Mouse (Mus musculus): ENCODE measurements around the gene Akain1. TPM values are rescaled to one million over a fixed set of nuclear protein-coding genes. Genes with fewer than 3 reads are reported as not detected.

Akain1 gene
- polyA plus RNA-seq, 1 experiment, result 0.33 TPM

DNA sequence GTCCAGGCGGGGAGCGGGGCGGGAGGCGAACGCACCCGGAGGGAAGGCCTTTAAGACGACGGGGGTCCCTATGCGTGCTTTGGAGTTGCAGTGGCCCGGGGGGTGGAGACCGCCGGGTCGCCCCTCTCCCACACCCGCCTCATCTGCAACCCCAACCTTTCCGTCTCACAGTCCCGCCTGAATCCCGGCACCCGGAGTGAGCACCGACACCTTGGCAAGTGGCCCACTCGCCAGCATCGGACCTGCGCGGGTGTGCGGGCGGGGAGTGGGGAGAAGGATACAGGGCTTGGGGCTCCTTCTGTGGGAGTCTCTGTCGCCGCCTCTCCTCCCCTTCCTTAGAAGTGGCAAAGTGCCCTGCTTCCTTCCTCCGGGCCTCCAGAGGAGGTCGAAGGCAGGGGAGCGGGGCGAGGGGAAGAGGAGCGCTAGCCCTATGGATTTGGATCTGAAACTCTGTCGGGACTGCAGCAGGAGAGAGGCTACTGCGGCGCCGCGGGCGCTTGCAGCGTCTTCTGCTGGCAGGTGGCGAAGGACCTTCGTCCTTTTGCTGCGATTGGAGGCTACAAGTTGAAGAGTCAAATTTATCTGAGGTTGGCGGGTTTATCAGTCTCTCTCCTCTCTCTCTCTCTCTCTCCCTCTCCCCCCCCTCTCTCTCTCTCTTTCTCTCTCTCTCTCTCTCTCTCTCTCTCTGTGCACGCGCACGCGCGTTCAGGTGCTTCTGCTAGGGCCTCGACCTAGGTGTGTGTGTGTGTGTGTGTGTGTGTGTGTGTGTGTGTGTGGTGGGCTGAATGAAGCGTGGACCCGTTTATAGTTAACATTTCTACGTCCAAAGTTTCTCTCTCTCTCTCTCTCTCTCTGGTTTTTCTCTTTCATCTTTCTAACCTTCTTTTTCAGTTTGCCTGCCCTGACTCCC lies 700 bp downstream of the Akain1 start:
- peak; percentile 55 for DNase-seq (ENCODE audit: low read depth)
- TF ChIP-seq POLR2A (IDR thresholded peaks at IDR 0.05; ENCODE audit: borderline replicate concordance, extremely low read depth, insufficient read depth, insufficient read length, poor library complexity, severe bottlenecking) (no peak), CTCF (IDR thresholded peaks at IDR 0.05; ENCODE audit: borderline replicate concordance, extremely low read depth, insufficient read depth, insufficient read length) (no peak)

DNA sequence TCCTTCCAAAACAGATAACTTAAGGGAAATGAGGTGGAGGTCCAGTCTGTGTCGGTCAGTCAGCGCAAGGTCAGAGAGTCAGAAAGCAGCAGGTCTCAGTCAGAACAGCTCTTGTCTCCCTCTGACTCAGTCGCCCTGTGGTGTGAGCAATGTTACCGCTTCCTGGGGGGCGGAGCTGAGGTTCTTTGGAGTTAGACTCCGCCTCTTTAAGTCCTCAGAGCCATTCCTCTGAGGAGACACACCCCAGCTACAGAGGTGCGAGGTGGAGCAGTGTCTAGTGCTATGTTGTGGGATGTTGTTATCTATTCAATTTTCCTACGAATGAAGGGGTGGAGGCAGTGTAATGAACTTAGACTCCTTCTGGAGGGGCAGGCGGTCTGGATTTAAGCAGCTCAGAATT lies 1.9 kb downstream of the Akain1 start:
- DNase-seq (ENCODE audit: low read depth), result no peak
- TF ChIP-seq CTCF (IDR thresholded peaks at IDR 0.05; ENCODE audit: borderline replicate concordance, extremely low read depth, insufficient read depth, insufficient read length) (no peak), POLR2A (IDR thresholded peaks at IDR 0.05; ENCODE audit: borderline replicate concordance, extremely low read depth, insufficient read depth, insufficient read length, poor library complexity, severe bottlenecking) (no peak)

GRCm38 (mm10) chr17:69448679-69449078 lies 9.6 kb downstream of the Akain1 start:
- TF ChIP-seq CTCF (IDR thresholded peaks at IDR 0.05; ENCODE audit: borderline replicate concordance, extremely low read depth, insufficient read depth, insufficient read length) (no peak), POLR2A (IDR thresholded peaks at IDR 0.05; ENCODE audit: borderline replicate concordance, extremely low read depth, insufficient read depth, insufficient read length, poor library complexity, severe bottlenecking) (no peak)

GRCm38 (mm10) chr17:69461680-69462079 lies 22.6 kb downstream of the Akain1 start:
- DNase-seq (ENCODE audit: low read depth), result no peak
- TF ChIP-seq POLR2A (IDR thresholded peaks at IDR 0.05; ENCODE audit: borderline replicate concordance, extremely low read depth, insufficient read depth, insufficient read length, poor library complexity, severe bottlenecking), result no peak
- TF ChIP-seq CTCF (IDR thresholded peaks at IDR 0.05; ENCODE audit: borderline replicate concordance, extremely low read depth, insufficient read depth, insufficient read length), result no peak

More at GRCm38 (mm10) chr17:69448679-69449078, 9.6 kb downstream of the Akain1 start:
- DNase-seq (ENCODE audit: low read depth), result no peak

DNA sequence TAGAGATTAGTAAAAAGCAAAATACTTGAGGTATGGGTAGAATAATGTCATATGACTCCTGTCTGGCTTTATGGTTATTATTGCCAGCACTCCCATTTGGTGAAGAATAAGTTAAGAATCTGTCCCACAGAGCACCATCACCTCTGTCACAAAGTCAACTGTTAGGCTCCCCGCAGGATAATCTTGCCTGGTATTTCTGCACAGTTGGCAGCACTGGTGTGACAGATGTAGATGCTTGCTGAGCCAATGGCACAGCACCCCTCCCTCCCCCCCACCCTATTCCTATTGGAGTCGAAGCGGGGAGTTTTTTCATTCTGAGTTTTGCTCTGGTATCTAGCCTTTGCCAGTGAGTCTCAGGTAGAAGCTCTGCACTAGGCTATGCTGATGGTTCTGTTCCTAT lies 23.9 kb downstream of the Akain1 start:
- DNase-seq (ENCODE audit: low read depth), result peak; percentile 38
- TF ChIP-seq POLR2A (IDR thresholded peaks at IDR 0.05; ENCODE audit: borderline replicate concordance, extremely low read depth, insufficient read depth, insufficient read length, poor library complexity, severe bottlenecking) (no peak), CTCF (IDR thresholded peaks at IDR 0.05; ENCODE audit: borderline replicate concordance, extremely low read depth, insufficient read depth, insufficient read length) (no peak)

- DNase-seq (ENCODE audit: low read depth), result peak; percentile 38
Measured at GRCm38 (mm10) chr17:69471171-69471570, 32.0 kb downstream of the Akain1 start.

DNA sequence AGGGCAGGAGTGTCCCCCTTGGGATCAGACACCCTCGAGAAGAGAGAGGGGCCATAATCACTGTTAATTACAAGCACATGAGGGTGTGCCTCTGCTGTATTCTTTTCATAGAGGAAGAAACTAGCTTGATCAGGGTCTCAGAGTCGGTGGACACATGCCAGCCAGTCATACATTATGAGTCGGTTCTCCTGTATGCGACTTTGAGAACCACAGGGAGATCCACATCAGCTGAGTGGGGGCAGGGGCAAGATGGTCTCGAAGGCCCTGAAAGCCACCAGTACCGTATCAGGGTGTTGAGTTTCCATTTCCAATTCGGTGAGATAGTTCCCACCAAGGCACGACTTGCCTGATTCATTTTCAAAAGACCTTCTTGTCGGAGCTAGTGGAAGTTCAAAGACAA lies 33.3 kb downstream of the Akain1 start:
- DNase-seq (ENCODE audit: low read depth), result no peak
- no peak for TF ChIP-seq CTCF (IDR thresholded peaks at IDR 0.05; ENCODE audit: borderline replicate concordance, extremely low read depth, insufficient read depth, insufficient read length)
- TF ChIP-seq POLR2A (IDR thresholded peaks at IDR 0.05; ENCODE audit: borderline replicate concordance, extremely low read depth, insufficient read depth, insufficient read length, poor library complexity, severe bottlenecking), result no peak

More at GRCm38 (mm10) chr17:69471171-69471570, 32.0 kb downstream of the Akain1 start:
- TF ChIP-seq POLR2A (IDR thresholded peaks at IDR 0.05; ENCODE audit: borderline replicate concordance, extremely low read depth, insufficient read depth, insufficient read length, poor library complexity, severe bottlenecking), result no peak
- TF ChIP-seq CTCF (IDR thresholded peaks at IDR 0.05; ENCODE audit: borderline replicate concordance, extremely low read depth, insufficient read depth, insufficient read length), result no peak

DNA sequence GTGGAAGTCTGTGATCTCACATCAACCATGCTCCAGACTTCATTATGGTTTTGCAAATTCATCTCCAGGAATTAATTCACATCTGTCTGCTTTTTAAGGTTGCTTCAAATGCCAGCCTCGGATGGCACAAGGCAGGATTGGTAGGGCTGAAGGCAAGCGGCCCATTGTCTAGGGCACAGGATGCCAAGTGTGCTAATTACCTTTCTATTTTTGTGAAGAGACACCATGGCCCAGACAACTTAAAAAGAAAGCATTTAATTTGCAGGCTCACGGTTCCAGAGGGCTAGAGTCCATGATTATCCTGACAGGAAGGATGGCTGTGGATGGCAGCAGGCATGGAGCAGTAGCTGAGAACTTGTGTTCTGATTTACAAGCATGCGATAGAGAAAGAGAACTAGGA lies 35.0 kb downstream of the Akain1 start:
- DNase-seq (ENCODE audit: low read depth), result peak; percentile 37
- TF ChIP-seq POLR2A (IDR thresholded peaks at IDR 0.05; ENCODE audit: borderline replicate concordance, extremely low read depth, insufficient read depth, insufficient read length, poor library complexity, severe bottlenecking) (no peak), CTCF (IDR thresholded peaks at IDR 0.05; ENCODE audit: borderline replicate concordance, extremely low read depth, insufficient read depth, insufficient read length) (no peak)

DNA sequence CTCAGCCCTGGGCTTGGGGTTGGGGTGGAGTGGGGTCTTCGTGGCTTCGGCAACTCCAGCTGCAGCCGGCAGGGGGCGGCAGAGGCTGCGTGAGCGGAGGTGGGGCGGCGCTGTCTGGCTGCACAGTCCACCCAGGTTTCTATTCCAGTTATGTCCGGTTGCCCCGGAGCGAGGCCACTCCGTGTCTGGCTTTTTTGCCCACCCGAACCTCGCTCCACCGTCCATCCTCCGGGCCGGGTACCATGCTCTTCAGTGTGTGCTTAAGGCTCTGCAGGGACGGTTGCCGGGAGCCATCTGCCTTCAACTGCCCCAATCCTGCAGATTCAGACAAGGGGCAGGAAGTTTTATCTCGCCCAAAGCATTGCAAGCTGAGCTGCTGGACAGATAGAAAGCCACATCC lies 36.3 kb downstream of the Akain1 start:
- DNase-seq (ENCODE audit: low read depth), result peak; percentile 75
- no peak for TF ChIP-seq POLR2A (IDR thresholded peaks at IDR 0.05; ENCODE audit: borderline replicate concordance, extremely low read depth, insufficient read depth, insufficient read length, poor library complexity, severe bottlenecking)
- peak; percentile 94 for TF ChIP-seq CTCF (IDR thresholded peaks at IDR 0.05; ENCODE audit: borderline replicate concordance, extremely low read depth, insufficient read depth, insufficient read length)

- no peak for TF ChIP-seq POLR2A (IDR thresholded peaks at IDR 0.05; ENCODE audit: borderline replicate concordance, extremely low read depth, insufficient read depth, insufficient read length, poor library complexity, severe bottlenecking)
- no peak for TF ChIP-seq CTCF (IDR thresholded peaks at IDR 0.05; ENCODE audit: borderline replicate concordance, extremely low read depth, insufficient read depth, insufficient read length)
- DNase-seq (ENCODE audit: low read depth), result no peak
Measured at GRCm38 (mm10) chr17:69477526-69477925, 38.4 kb downstream of the Akain1 start.

DNA sequence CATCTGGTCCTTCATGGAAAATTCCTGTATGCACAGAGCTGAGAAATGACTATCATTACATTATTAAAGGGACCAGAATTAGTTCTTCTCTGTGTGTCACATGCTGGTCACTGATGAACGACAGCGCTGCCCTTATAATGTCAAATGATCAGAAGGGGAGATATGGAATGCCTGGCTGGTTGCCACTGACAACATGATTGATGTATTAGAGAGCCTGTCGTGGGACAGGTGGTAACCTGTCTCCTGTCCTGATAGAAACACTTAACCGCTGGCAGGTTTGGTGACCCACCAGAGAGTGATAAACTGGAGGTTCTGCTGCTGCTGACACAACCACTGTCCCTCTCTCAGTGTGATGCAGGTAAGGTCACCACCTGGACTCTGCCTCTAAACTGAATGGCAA lies 40.1 kb downstream of the Akain1 start:
- no peak for DNase-seq (ENCODE audit: low read depth)
- TF ChIP-seq CTCF (IDR thresholded peaks at IDR 0.05; ENCODE audit: borderline replicate concordance, extremely low read depth, insufficient read depth, insufficient read length) (no peak), POLR2A (IDR thresholded peaks at IDR 0.05; ENCODE audit: borderline replicate concordance, extremely low read depth, insufficient read depth, insufficient read length, poor library complexity, severe bottlenecking) (no peak)

- TF ChIP-seq POLR2A (IDR thresholded peaks at IDR 0.05; ENCODE audit: borderline replicate concordance, extremely low read depth, insufficient read depth, insufficient read length, poor library complexity, severe bottlenecking) (no peak), CTCF (IDR thresholded peaks at IDR 0.05; ENCODE audit: borderline replicate concordance, extremely low read depth, insufficient read depth, insufficient read length) (no peak)
- DNase-seq (ENCODE audit: low read depth), result no peak
Measured at GRCm38 (mm10) chr17:69487116-69487515, 48.0 kb downstream of the Akain1 start.
